Mouse (Mus musculus) bone marrow, adult 2 months (tissue): ENCODE results near the gene Nipsnap1. TPM values are rescaled to one million over a fixed set of nuclear protein-coding genes. Genes with fewer than 3 reads are reported as not detected.
A peak's percentile ranks its signal among the peaks of the same experiment; 100 is the strongest.

Experiments
- H3K27ac ChIP-seq: fragments of 200-500 bp; 2 replicates; pipeline ENCODE4 v1.5.1; 2012; ENCODE audit warnings: low read depth, mild to moderate bottlenecking, control low read depth, inconsistent platforms, low read length; ENCODE audit not compliant: control insufficient read depth, poor library complexity, insufficient read depth
- H3K4me1 ChIP-seq: fragments of 200-500 bp; 2 replicates; pipeline ENCODE4 v1.6.1; 2011; ENCODE audit warnings: low read length; ENCODE audit not compliant: control insufficient read depth, insufficient read depth
- H3K4me3 ChIP-seq: fragments of 200-500 bp; replicated peaks from 2 replicates; pipeline ENCODE3; 2011; ENCODE audit warnings: mild to moderate bottlenecking, low read depth, low read length, control low read depth; ENCODE audit not compliant: control insufficient read depth
- CTCF ChIP-seq: fragments of 200-500 bp; IDR thresholded peaks from 2 replicates; pipeline ENCODE4 v1.5.1; 2011; ENCODE audit warnings: low read length, control low read depth; ENCODE audit not compliant: control insufficient read depth, insufficient read depth
- POLR2A ChIP-seq: fragments of 200-500 bp; IDR thresholded peaks from 2 replicates; pipeline ENCODE4 v1.6.1; 2011; ENCODE audit warnings: low read depth, mild to moderate bottlenecking, control low read depth, low read length, borderline replicate concordance; ENCODE audit not compliant: control insufficient read depth
- WGBS: fragments of 180-500 bp; shearing (Covaris S2); methylation state at CpG from one replicate; pipeline ENCODE4 v1.1.7; 2018; 5-methylcytosine and 5-hydroxymethylcytosine counted together
- polyA plus RNA-seq: library from polyadenylated mRNA; stranded (reverse); fragments of >200 nt; gene quantifications from 2 replicates; pipeline ENCODE4 v1.2.4, GENCODE M21; 2011; ENCODE audit warnings: low replicate concordance; ENCODE audit not compliant: missing spikeins, insufficient read depth, insufficient read length

Nipsnap1 gene
- polyA plus RNA-seq, result 2.2 and 11.5 TPM in 2 replicates

DNA sequence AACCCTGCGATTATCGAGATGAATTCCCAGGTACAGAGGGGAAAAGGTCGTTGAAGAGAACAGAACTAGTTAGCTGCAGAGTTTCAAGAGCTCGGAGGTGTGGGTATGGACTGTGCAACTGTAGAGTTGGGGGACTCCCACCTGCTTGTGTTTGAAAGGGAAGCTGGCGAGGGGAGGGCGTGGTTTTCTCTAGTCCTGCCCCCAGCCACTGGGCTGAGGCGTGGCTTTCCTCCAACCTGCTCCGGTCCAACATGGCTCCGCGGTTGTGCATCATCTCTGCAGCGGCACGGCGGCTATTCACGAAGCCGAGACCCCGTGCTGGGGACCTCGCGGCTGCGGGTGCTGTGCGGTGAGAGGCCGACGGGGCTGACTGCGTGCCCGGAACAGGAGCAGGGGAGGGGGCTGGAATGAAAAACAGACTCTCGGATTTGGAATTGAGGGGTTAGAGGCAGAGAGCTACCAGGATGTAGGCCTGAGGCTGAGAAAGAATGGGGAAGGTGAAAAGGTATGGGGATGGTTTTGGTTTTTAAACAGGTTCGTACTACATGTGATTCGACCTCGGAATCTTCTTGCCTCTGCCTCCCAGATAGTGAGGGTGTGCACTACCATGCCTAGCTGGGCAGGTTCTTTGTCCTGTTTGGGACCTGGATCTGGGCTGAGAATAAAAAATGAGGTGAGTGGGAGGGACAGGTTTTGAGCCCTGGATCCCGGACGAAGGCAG lies at the start of gene Nipsnap1:
TSS of gene Nipsnap1 (plus strand) at position 197 of the 721 bp plus-strand sequence.
- peak; percentile 15; the same call in 1 of the 2 replicates for TF ChIP-seq POLR2A
- TF ChIP-seq CTCF, result no peak
- H3K27ac ChIP-seq, result no peak within 1 kb of the TSS
- H3K4me1 ChIP-seq, result peaks cover 4% of the 10 kb centered on the region
- WGBS, result under 1% methylated on average over 30 of the region's 30 CpGs
- peak within 1 kb of the TSS; percentile 47 for H3K4me3 ChIP-seq

DNA sequence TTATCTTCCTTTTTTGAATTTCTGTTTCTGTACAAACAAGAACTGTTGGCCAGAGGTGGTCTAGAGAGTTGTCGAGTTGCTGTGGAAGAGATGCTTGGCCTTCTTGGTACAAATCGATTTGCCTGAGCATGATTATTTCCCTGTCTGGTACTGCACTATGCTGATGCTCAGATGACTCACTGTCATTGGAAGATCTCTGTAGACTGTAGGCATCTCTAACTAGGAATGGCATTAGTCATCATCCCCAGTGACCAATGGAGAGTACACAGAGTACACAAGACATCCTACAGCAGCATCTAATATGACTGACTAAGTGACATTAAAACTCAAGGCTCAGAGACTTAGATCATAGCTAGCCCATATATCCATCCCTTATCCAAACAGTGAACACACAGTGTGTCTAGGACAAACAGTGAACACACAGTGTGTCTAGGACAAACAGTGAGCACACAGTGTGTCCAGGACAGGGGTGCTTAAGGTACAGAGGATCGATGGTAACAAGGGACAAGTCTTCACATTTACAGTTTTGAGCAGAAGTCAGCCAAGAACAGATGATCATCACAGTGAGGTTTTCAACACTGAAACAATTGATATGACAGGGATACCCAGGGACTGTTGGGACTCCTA lies 47.5 kb upstream of the Nipsnap1 start:
- H3K4me1 ChIP-seq, result no peaks in the 10 kb centered on the region; the same call in 1 of the 2 replicates
- TF ChIP-seq POLR2A (no peak), CTCF (no peak)
- no peak overlapping the region for H3K27ac ChIP-seq
- WGBS, result 88% methylated on average over 3 of the region's 3 CpGs
- no peak overlapping the region for H3K4me3 ChIP-seq

DNA sequence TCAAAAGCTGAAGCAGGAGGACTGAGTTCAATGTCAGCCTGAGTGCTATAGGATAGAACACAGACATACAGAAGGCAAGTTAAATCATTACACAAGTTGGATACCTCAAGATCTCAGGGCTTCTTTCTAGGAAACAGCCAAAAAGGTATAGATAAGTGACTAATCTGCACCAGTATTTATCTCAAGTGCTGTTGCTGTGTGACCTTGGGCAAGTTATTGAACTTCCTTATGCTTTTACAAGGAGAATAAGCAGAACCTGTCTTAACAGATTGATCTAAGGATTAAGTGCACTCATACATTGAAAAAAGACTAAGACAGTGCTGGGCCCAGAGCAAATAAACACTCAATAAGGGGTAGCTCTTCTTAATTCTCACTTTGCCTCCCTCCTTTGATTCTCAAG lies 46.4 kb upstream of the Nipsnap1 start:
- TF ChIP-seq POLR2A, result no peak
- TF ChIP-seq CTCF, result no peak
- no peak overlapping the region for H3K27ac ChIP-seq
- H3K4me3 ChIP-seq, result no peak overlapping the region
- no peaks in the 10 kb centered on the region; the same call in 1 of the 2 replicates for H3K4me1 ChIP-seq

- WGBS, result 88% methylated on average over 2 of the region's 2 CpGs
- no peak overlapping the region for H3K27ac ChIP-seq
Measured at GRCm38 (mm10) chr11:4827916-4828315, 45.8 kb upstream of the Nipsnap1 start.

GRCm38 (mm10) chr11:4831066-4831465 lies 42.7 kb upstream of the Nipsnap1 start:
- H3K4me1 ChIP-seq, result no peaks in the 10 kb centered on the region; the same call in 1 of the 2 replicates
- H3K4me3 ChIP-seq, result no peak overlapping the region
- no peak overlapping the region for H3K27ac ChIP-seq
- no peak for TF ChIP-seq CTCF
- no peak for TF ChIP-seq POLR2A

More at GRCm38 (mm10) chr11:4827916-4828315, 45.8 kb upstream of the Nipsnap1 start:
- TF ChIP-seq POLR2A (no peak), CTCF (no peak)
- Histone ChIP-seq H3K4me3 (no peak overlapping the region), H3K4me1 (no peaks in the 10 kb centered on the region; the same call in 1 of the 2 replicates)

DNA sequence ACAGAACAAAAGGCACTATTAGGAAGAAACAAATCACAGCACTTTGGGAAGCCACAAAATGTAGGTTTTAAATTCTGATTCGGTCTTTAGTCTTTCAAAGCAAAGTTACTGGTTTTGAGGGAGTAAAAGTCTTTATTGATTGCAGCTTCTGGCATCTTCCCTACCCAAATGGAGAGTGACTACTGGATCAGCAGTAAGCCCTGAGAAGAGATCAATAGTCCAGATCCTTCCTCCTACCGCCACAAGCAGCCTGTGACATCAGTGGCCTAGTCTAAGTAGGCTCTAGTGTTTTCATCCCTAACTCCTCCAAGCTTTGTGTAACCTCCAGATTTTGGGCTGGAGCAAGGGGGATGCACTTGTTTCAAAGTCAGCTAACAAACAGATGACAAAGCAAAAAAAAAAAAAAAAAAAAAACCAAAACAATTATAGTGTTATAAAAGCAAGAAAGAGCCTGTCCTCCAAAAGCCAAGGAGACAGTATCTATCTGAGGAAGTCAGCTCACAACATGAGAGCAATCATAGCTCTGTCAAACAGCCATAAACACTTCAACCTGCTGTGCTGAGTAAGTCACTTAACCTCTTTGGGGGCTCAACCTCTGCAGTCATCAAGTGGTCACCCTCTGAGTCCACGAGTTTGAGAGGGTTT lies 40.3 kb upstream of the Nipsnap1 start:
- Histone ChIP-seq H3K4me1 (no peaks in the 10 kb centered on the region; the same call in 1 of the 2 replicates), H3K27ac (no peak overlapping the region), H3K4me3 (no peak overlapping the region)
- WGBS, result 62% methylated on average over 3 of the region's 3 CpGs
- no peak for TF ChIP-seq POLR2A
- TF ChIP-seq CTCF, result no peak

GRCm38 (mm10) chr11:4835436-4835835 lies 38.3 kb upstream of the Nipsnap1 start:
- H3K27ac ChIP-seq, result no peak overlapping the region
- no peak for TF ChIP-seq POLR2A
- no peak for TF ChIP-seq CTCF
- WGBS, result 77% methylated on average over 6 of the region's 6 CpGs
- H3K4me3 ChIP-seq, result no peak overlapping the region
- no peaks in the 10 kb centered on the region; the same call in 1 of the 2 replicates for H3K4me1 ChIP-seq

- TF ChIP-seq POLR2A (no peak), CTCF (peak; percentile 44)
- Histone ChIP-seq H3K4me3 (no peak overlapping the region), H3K27ac (no peak overlapping the region), H3K4me1 (no peaks in the 10 kb centered on the region; the same call in 1 of the 2 replicates)
- 40% methylated on average over 6 of the region's 6 CpGs for WGBS
Measured at GRCm38 (mm10) chr11:4836755-4837154, 37.0 kb upstream of the Nipsnap1 start.
